Mouse (Mus musculus) gastrocnemius, postnatal 25 days (tissue): ENCODE measurements around the gene Slk. TPM values are rescaled to one million over a fixed set of nuclear protein-coding genes. Genes with fewer than 3 reads are reported as not detected.
A peak's percentile ranks its signal among the peaks of the same experiment; 100 is the strongest.

Experiments used
- DNase-seq: peaks from one replicate; pipeline ENCODE4 v3.0.0; 2022
- long read RNA-seq, 2 experiments: library from polyadenylated mRNA; stranded (forward); transcript quantifications; one replicate each; pipeline ENCODE4 v2.0.0; 2021
- total RNA-seq, 2 experiments: library from RNA; stranded (reverse); gene quantifications; 1 replicate in 1 of 2; 2 replicates in 1 of 2; pipeline ENCODE4 v1.2.3; 2021

Gene Slk
- total RNA-seq = 10 to 100 TPM; 25.0 to 27.9 TPM
- long read RNA-seq, experiment 1, full-length matches to known transcripts = 3 of 11 reads
- long read RNA-seq, experiment 1, partial matches to known transcripts = 0 of 11 reads
- long read RNA-seq, experiment 1, other reads (novel, unspliced or antisense) = 8 of 11 reads
- long read RNA-seq, experiment 2, full-length matches to known transcripts = 6 of 11 reads
- long read RNA-seq, experiment 2, partial matches to known transcripts = 1 of 11 reads
- long read RNA-seq, experiment 2, other reads (novel, unspliced or antisense) = 4 of 11 reads

- peak; percentile 75 for DNase-seq
Observed at GRCm38 (mm10) chr19:47579225-47579787, at the start of gene Slk. TSS of gene Slk (plus strand) at chr19:47579678.

- DNase-seq = no peak
Observed at GRCm38 (mm10) chr19:47531309-47531708, 48.2 kb upstream of the Slk start.

DNA sequence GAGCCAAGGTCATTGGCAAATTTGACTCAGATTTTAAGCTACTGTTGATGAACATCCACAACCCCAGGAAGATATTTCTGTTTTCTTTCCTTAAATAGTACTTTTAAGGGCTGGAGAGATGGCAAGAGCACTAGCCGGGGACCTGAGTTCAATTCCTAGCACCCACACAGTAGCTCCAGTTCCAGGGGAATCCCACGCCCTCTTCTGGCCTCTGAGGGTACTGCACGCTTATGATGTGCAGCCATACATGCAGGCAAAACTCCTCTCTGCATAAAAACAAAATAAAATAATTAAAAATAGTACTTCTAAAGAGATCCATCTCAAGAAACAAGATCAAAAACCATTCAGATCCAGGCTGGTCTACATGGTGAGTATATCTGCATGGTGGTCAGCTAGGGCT lies 47.0 kb upstream of the Slk start:
- DNase-seq = no peak

- no peak for DNase-seq
Observed at GRCm38 (mm10) chr19:47534131-47534530, 45.3 kb upstream of the Slk start.

DNA sequence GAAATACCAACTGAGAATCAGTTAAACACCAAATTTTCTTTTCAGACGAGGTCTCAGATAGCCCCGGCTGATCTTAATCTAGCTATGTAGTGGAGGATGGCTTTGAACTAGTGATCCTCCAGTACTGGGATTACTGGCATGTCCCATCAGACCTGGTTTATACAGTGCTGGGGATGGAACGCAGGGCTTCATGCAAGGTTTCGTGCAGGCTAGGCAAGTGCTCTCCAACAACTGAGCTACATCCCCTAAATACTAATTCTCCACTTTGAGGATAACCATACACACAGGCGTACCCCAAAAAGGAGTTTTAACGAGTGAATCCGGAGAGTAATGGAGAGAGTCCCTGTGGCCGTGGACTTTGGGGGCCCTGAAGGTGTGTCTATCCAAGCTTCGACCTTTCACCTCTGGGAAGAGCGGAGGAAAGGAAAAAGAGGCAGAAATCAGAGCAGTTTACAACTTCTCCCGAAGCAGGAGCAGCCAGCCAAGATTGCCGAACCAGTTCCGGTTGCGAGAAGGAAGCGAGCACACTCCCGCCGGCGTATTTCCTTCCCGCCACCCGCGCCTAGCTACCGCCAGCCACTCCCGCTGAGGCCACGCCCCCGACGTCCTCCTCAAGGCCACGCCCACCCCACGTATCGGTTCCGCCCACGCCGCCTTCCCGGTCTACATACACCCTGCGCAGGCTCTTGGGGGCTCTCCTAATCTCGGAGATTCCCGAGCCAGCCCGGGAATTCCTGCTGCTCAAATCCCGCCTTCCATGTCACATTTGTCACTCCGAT lies 42.8 kb upstream of the Slk start:
- DNase-seq = peak; percentile 97

- no peak for DNase-seq
Observed at GRCm38 (mm10) chr19:47537300-47537792, 42.1 kb upstream of the Slk start, which contains the start of gene Stn1. TSS of gene Stn1 (minus strand) at chr19:47537507.

GRCm38 (mm10) chr19:47537879-47538278 lies 41.6 kb upstream of the Slk start:
- DNase-seq = peak; percentile 28

- no peak for DNase-seq
Observed at GRCm38 (mm10) chr19:47538801-47539200, 40.7 kb upstream of the Slk start.

GRCm38 (mm10) chr19:47542441-47542840 lies 37.0 kb upstream of the Slk start:
- no peak for DNase-seq

DNA sequence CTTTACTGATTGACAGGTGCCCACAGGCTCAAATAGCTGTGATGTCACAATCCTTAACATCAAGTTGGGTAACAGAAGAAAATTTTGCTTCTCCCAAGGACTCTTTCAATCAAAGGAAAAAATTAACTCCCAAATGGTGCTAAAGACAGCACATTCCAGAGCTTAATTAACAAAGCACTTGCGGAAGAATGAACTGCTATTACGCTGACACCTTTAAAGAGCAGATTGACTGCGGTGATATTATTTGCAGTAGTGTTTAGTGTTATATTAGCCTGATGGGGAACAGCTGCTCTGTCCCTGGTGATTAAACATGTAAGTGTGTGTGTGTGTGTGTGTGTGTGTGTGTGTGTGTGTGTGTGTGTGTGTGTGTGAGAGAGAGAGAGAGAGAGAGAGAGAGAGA lies 34.4 kb upstream of the Slk start:
- no peak for DNase-seq

- no peak for DNase-seq
Observed at GRCm38 (mm10) chr19:47545528-47545927, 34.0 kb upstream of the Slk start.

- DNase-seq = no peak
Observed at GRCm38 (mm10) chr19:47548432-47549076, 30.9 kb upstream of the Slk start.

- no peak for DNase-seq
Observed at GRCm38 (mm10) chr19:47549174-47549573, 30.3 kb upstream of the Slk start.

DNA sequence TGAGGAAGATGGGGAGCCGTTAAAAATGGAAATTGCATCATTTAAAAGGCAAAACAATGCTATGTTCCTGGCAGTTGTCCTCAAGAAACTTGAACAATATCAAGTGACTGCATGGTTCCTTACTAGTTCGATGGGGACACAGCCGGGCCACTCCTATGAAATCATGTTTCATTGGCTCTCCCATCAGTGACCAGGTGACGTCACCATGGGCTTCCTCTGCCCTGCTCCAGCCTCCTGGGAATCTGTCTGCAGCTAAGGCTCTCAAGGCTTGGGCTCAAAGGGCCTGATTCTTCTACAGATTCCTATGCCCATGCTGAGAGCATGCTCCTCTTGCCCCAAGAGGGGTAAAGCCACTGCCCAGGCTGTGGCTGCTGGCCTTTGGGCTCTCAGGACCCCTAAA lies 29.9 kb upstream of the Slk start:
- DNase-seq = no peak

DNA sequence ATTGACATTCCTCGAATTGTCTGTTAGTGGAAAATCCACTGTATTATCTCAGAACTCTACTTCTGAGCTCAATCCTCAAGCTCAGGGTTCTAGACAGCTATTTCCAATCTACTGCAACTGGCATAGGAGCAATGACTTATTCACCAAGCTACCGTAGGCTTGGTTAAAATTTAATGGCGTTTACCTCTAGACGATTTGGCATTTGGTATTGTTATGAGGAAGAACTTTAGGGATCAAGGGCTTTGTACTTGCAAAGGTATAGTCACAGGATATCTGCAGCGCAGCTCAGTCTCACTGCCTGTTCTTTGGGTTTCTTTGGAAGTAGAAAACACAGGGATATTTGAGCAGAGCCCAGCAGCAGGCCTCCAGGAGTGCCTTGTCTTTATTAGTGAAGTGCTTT lies 20.3 kb upstream of the Slk start:
- no peak for DNase-seq

DNA sequence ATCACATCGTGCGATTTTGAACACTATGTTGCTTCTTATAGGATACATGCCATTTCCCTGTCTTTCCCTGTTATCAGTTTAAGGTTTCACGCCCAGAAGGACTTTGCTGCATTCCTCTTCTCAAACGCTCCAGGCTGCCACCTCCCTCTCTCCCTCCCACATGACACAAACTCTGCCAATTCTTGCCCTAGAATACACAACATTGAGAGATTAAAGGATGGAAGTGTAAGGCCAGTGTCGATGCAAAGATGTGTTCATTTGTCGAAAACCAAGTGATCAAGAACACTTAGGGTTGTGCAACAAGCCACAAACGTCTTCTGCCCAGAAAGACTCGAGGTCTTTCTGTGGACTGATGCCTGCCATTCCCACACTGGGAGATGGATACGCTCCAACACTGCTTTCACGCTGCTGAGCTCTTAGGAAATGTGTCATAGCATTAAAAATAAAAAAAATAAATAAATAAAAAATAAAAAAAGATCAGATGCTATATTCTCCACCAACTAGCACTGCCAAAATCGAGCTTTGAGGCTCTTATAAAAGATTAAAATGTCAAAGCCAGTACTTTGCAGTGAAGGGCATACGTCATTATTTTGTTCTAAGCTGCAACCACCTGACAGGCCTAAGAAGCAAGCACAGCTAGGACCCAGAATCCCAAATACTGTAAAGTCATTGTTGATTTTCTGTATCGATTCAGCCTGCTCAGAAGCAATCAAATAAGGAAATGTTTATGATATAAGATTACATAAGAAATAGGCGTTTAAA lies 19.5 kb upstream of the Slk start:
- no peak for DNase-seq

DNA sequence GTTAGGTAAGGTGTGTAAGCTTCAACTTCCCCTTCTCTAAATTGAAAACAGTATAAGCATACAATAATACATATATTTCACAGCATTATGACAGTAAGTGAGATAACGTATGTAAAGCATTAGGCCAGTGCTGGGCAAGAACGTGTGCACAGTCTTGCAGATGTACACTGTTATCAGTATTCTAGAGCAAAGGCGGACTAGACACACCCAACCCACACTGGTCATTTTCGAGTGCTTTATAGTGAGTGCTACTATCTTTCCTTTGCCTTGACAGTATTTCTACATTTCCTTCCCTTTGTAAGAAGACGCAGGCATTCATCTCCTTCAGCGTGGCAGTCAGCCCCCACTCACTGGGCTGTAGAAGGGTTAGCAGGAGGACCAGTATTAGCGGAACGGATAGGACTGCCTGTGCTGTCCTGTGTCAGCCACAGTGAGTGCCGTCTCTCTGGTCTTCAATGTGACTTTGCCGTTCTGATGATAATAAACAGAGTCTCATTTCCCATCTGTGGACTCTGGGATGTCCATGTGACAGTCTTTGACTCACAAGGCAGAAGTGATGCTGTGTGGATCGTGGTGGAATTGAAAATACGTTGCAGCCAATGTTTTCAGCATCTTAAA lies 18.8 kb upstream of the Slk start:
- DNase-seq = no peak

DNA sequence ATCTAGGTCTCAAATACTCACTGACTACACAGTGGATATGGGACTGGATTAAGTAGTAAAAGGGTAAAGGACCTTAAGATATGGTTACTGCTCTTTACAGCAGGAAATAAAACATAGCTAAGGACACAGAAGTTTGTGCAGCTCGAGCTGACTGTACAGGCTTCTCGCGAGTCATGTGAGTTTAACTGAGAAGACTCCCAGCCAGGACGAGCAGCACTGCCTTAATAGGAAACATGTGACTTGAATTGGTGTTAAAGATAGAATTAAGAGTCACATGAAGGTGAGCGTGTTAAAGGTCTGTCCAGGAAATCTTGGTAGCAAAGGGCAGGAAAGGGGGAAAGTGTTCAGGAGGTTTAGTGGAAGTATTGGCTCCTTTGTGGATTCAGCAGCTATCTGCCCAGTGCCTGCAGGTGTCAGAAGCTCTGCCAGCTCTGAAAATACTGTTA lies 17.5 kb upstream of the Slk start:
- DNase-seq = no peak

DNA sequence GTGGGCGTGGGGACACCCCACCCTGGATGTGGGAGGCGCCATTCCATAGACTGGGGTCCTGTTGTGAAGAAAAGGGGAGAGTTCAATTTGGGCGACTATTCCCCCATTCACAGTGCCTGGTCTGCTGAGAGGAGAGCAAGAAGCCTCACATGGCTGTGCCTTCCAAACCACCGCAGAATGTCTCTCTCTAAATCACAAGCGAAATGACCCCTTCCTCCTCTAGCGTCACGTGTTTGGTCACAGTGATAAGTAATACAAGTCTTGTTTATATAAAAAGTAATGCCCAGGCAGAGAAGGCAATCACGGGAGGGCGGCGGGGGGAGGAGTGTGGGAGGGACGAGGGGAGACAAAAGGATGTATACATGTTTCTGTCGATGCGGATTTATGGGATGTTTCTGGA lies 15.8 kb upstream of the Slk start:
- DNase-seq = no peak

DNA sequence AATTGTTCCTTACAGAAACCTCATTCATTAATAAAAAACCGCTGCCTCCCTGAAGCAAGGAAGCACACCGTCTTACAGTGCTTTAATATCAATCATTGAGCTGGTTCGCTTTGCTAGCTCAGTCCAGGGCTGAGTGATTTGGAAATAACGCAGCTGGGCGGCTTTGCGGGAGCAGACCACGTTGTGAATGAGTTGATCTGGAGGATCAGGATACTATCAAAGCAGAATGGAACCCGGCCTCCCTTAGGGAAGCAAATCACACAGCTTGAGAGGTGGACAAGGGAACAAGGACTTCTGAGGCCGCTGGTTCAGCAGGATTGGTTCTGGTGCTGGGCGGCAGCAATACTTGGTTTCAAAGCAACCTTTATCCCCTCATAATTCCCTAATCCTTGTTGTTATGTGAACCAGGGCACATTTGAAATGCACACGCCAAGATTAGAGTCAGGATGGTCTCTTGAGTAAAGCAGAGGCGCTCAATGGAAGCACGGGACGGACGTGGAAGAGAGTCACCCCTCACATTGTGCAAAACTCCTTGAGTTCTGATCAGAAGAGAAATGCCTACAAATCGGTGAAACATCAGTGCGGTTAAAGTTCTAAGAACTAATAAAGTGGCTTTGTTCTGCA lies 14.3 kb upstream of the Slk start:
- DNase-seq = no peak

GRCm38 (mm10) chr19:47565994-47566393 lies 13.5 kb upstream of the Slk start:
- no peak for DNase-seq
